Mouse (Mus musculus) layer of hippocampus, adult 18-20 months (tissue): ENCODE measurements around the gene Sp9. TPM values are rescaled to one million over a fixed set of nuclear protein-coding genes. Genes with fewer than 3 reads are reported as not detected.

Experiments used
- DNase-seq, 2 experiments: peaks; one replicate each; pipeline ENCODE4 v3.0.0; 2022; ENCODE audit warnings: low spot score in 2 of 2
- long read RNA-seq: library from polyadenylated mRNA; stranded (forward); transcript quantifications from one replicate; pipeline ENCODE4 v2.0.0, GENCODE M21; 2021
- total RNA-seq, 2 experiments: library from RNA; stranded (reverse); gene quantifications; 2 replicates each; pipeline ENCODE4 v1.2.3; 2021

Gene Sp9
- total RNA-seq, result 1 to 10 TPM; 3.7 to 4.3 TPM
- long read RNA-seq, full-length matches to known transcripts, result 13 of 17 reads
- long read RNA-seq, partial matches to known transcripts, result 0 of 17 reads
- long read RNA-seq, other reads (novel, unspliced or antisense), result 4 of 17 reads

GRCm38 (mm10) chr2:73271459-73272161 is at the start of gene Sp9:
Sp9 (plus strand) TSS chr2:73271925.
- no peak for DNase-seq

GRCm38 (mm10) chr2:73231081-73231480 is 40.6 kb upstream of the Sp9 start:
- DNase-seq, result no peak

- no peak for DNase-seq
Measured at GRCm38 (mm10) chr2:73241299-73241698, 30.4 kb upstream of the Sp9 start.

- DNase-seq, result no peak
Measured at GRCm38 (mm10) chr2:73248701-73249100, 23.0 kb upstream of the Sp9 start.

GRCm38 (mm10) chr2:73263172-73263765 is 8.5 kb upstream of the Sp9 start:
- DNase-seq, result no peak

GRCm38 (mm10) chr2:73263794-73264610 is 7.7 kb upstream of the Sp9 start:
- no peak for DNase-seq

- DNase-seq, result peak in 1 of 2 experiments; percentile 14
Measured at GRCm38 (mm10) chr2:73264611-73265195, 7.0 kb upstream of the Sp9 start.

GRCm38 (mm10) chr2:73266011-73266410 is 5.7 kb upstream of the Sp9 start:
- no peak for DNase-seq

- DNase-seq, result no peak
Measured at GRCm38 (mm10) chr2:73266623-73267022, 5.1 kb upstream of the Sp9 start.

- no peak for DNase-seq
Measured at GRCm38 (mm10) chr2:73267231-73267630, 4.5 kb upstream of the Sp9 start.

GRCm38 (mm10) chr2:73267818-73268217 is 3.9 kb upstream of the Sp9 start:
- DNase-seq, result no peak

- DNase-seq, result no peak
Measured at GRCm38 (mm10) chr2:73268281-73268680, 3.4 kb upstream of the Sp9 start.

- DNase-seq, result no peak
Measured at GRCm38 (mm10) chr2:73268836-73269395, 2.8 kb upstream of the Sp9 start.

GRCm38 (mm10) chr2:73269666-73270065 is 2.1 kb upstream of the Sp9 start:
- DNase-seq, result no peak

GRCm38 (mm10) chr2:73270071-73270592 is 1.6 kb upstream of the Sp9 start:
- DNase-seq, result no peak

- DNase-seq, result no peak
Measured at GRCm38 (mm10) chr2:73270593-73271458, 899 bp upstream of the Sp9 start.

GRCm38 (mm10) chr2:73272351-73273248 is 875 bp downstream of the Sp9 start:
- no peak for DNase-seq

GRCm38 (mm10) chr2:73273249-73274118 is 1.8 kb downstream of the Sp9 start:
- DNase-seq, result no peak
